Mouse (Mus musculus) liver, embryonic 16.5 days (tissue): Measurements from ENCODE around the gene Cblc. TPM values are rescaled to one million over a fixed set of nuclear protein-coding genes. Genes with fewer than 3 reads are reported as not detected.

ENCODE experiments used
- ATAC-seq: fragments of 200-750 bp; cut with Nextera tagmentation; 2 replicates; pipeline ENCODE4 v1.8.0; 2017; ENCODE audit warnings: low read depth, mild to moderate bottlenecking, moderate number of reproducible peaks, moderate library complexity
- H3K27ac ChIP-seq: fragments of 300-500 bp; sonication (generic); 2 replicates; pipeline ENCODE4 v1.5.1; 2014; ENCODE audit warnings: mild to moderate bottlenecking, low read length
- H3K27me3 ChIP-seq: fragments of 300-500 bp; sonication (generic); 2 replicates; pipeline ENCODE4 v1.6.1; 2014; ENCODE audit warnings: low read depth, low read length, mixed read lengths; ENCODE audit not compliant: control insufficient read depth, insufficient read depth
- H3K36me3 ChIP-seq: fragments of 300-500 bp; sonication (generic); 2 replicates; pipeline ENCODE4 v1.6.1; 2014; ENCODE audit warnings: mild to moderate bottlenecking; ENCODE audit not compliant: control insufficient read depth, insufficient read depth
- H3K4me1 ChIP-seq: fragments of 300-500 bp; sonication (generic); 2 replicates; pipeline ENCODE4 v1.6.1; 2014; ENCODE audit warnings: low read depth, low read length, mixed read lengths; ENCODE audit not compliant: control insufficient read depth
- H3K4me2 ChIP-seq: fragments of 300-500 bp; sonication (generic); 2 replicates; pipeline ENCODE4 v1.6.1; 2014; ENCODE audit warnings: low read depth, low read length, mixed read lengths
- H3K4me3 ChIP-seq: fragments of 300-500 bp; sonication (generic); 2 replicates; pipeline ENCODE4 v1.5.1; 2014; ENCODE audit warnings: low read depth, mild to moderate bottlenecking, low read length
- H3K9ac ChIP-seq: fragments of 300-500 bp; sonication (generic); 2 replicates; pipeline ENCODE4 v1.6.1; 2014; ENCODE audit warnings: low read depth, low read length
- H3K9me3 ChIP-seq: fragments of 300-500 bp; sonication (generic); replicated peaks from 2 replicates; pipeline ENCODE4 v1.6.1; 2016; ENCODE audit warnings: low read length; ENCODE audit not compliant: control insufficient read depth
- WGBS: fragments of 180-500 bp; shearing (Covaris S2); extraction: QIAGEN DNeasy Blood & Tissue Kit; methylation state at CpG from one replicate; pipeline ENCODE4 v1.1.7; 2014; ENCODE audit not compliant: insufficient replicate concordance; 5-methylcytosine and 5-hydroxymethylcytosine counted together
- polyA plus RNA-seq: library from polyadenylated mRNA; unstranded; fragments of >200 nt; fragmentation: Nextera tagmentation; extraction: Ambion mirVana; gene quantifications from 2 replicates; pipeline ENCODE4 v1.2.1, GENCODE M21; 2015

Cblc gene
- polyA plus RNA-seq, 1 experiment from 2014 or later: 4.7 TPM

- no peak for ATAC-seq
- H3K9ac ChIP-seq: no peak overlapping the region
- no peak overlapping the region for H3K4me2 ChIP-seq
- H3K27me3 ChIP-seq: no peaks in the 10 kb centered on the region
- peaks cover 42% of the 10 kb centered on the region for H3K4me1 ChIP-seq
- no peak overlapping the region for H3K4me3 ChIP-seq
- no peaks in the 10 kb centered on the region for H3K9me3 ChIP-seq
- WGBS: 37% methylated on average over 6 of the region's 6 CpGs
- no peak overlapping the region for H3K27ac ChIP-seq
- no peaks in the 10 kb centered on the region for H3K36me3 ChIP-seq
These were observed 50.0 kb downstream of the Cblc start for GRCm38 (mm10) chr7:19746426-19747201.

- WGBS: 73% methylated on average over 9 of the region's 10 CpGs
- Histone ChIP-seq H3K27ac (no peak overlapping the region), H3K4me3 (no peak overlapping the region), H3K9me3 (no peaks in the 10 kb centered on the region), H3K36me3 (no peaks in the 10 kb centered on the region), H3K4me2 (no peak overlapping the region), H3K4me1 (peaks cover 43% of the 10 kb centered on the region), H3K9ac (no peak overlapping the region), H3K27me3 (no peaks in the 10 kb centered on the region)
- no peak for ATAC-seq
These were observed 50.6 kb downstream of the Cblc start for GRCm38 (mm10) chr7:19745971-19746370.

- H3K9ac ChIP-seq: no peak overlapping the region
- H3K4me1 ChIP-seq: peaks cover 35% of the 10 kb centered on the region
- H3K27me3 ChIP-seq: no peaks in the 10 kb centered on the region
- H3K27ac ChIP-seq: no peak overlapping the region
- H3K9me3 ChIP-seq: no peaks in the 10 kb centered on the region
- WGBS: 46% methylated on average over 14 of the region's 14 CpGs
- H3K4me2 ChIP-seq: no peak overlapping the region
- ATAC-seq: no peak
- no peak overlapping the region for H3K4me3 ChIP-seq
- H3K36me3 ChIP-seq: no peaks in the 10 kb centered on the region
These were observed 51.8 kb downstream of the Cblc start for GRCm38 (mm10) chr7:19744590-19745385.

GRCm38 (mm10) chr7:19743791-19744190 is 52.8 kb downstream of the Cblc start:
- no peaks in the 10 kb centered on the region for H3K36me3 ChIP-seq
- ATAC-seq: no peak
- no peak overlapping the region for H3K4me3 ChIP-seq
- no peaks in the 10 kb centered on the region for H3K9me3 ChIP-seq
- H3K9ac ChIP-seq: no peak overlapping the region
- H3K27ac ChIP-seq: no peak overlapping the region
- H3K4me1 ChIP-seq: peaks cover 26% of the 10 kb centered on the region
- H3K4me2 ChIP-seq: no peak overlapping the region
- 54% methylated on average over 6 of the region's 6 CpGs for WGBS
- H3K27me3 ChIP-seq: no peaks in the 10 kb centered on the region

GRCm38 (mm10) chr7:19742468-19742867 is 54.1 kb downstream of the Cblc start:
- Histone ChIP-seq H3K9ac (no peak overlapping the region), H3K27ac (no peak overlapping the region), H3K4me1 (peaks cover 14% of the 10 kb centered on the region), H3K27me3 (no peaks in the 10 kb centered on the region), H3K4me2 (no peak overlapping the region), H3K4me3 (no peak overlapping the region), H3K9me3 (no peaks in the 10 kb centered on the region), H3K36me3 (no peaks in the 10 kb centered on the region)
- ATAC-seq: no peak
- WGBS: 65% methylated on average over 5 of the region's 5 CpGs

GRCm38 (mm10) chr7:19741329-19742031 is 55.1 kb downstream of the Cblc start:
- no peak for ATAC-seq
- Histone ChIP-seq H3K9ac (no peak overlapping the region), H3K27ac (no peak overlapping the region), H3K36me3 (no peaks in the 10 kb centered on the region), H3K4me3 (no peak overlapping the region), H3K27me3 (no peaks in the 10 kb centered on the region), H3K4me1 (peaks cover 21% of the 10 kb centered on the region), H3K9me3 (no peaks in the 10 kb centered on the region), H3K4me2 (no peak overlapping the region)
- WGBS: 25% methylated on average over 8 of the region's 8 CpGs

- Histone ChIP-seq H3K9me3 (no peaks in the 10 kb centered on the region), H3K36me3 (no peaks in the 10 kb centered on the region), H3K9ac (no peak overlapping the region), H3K27me3 (no peaks in the 10 kb centered on the region), H3K4me2 (no peak overlapping the region), H3K4me3 (no peak overlapping the region), H3K4me1 (peaks cover 25% of the 10 kb centered on the region), H3K27ac (no peak overlapping the region)
- 59% methylated on average over 11 of the region's 11 CpGs for WGBS
- no peak for ATAC-seq
These were observed 56.3 kb downstream of the Cblc start for GRCm38 (mm10) chr7:19740269-19740668.

- H3K9ac ChIP-seq: no peak overlapping the region
- ATAC-seq: no peak
- no peak overlapping the region for H3K27ac ChIP-seq
- no peaks in the 10 kb centered on the region for H3K27me3 ChIP-seq
- H3K4me1 ChIP-seq: peaks cover 25% of the 10 kb centered on the region
- 79% methylated on average over 3 of the region's 3 CpGs for whole genome bisulfite sequencing
- no peak overlapping the region for H3K4me3 ChIP-seq
- no peaks in the 10 kb centered on the region for H3K36me3 ChIP-seq
- no peaks in the 10 kb centered on the region for H3K9me3 ChIP-seq
- H3K4me2 ChIP-seq: no peak overlapping the region
These were observed 57.8 kb downstream of the Cblc start for GRCm38 (mm10) chr7:19738771-19739170.
